Mouse (Mus musculus): ENCODE measurements around the gene Coro1b. TPM values are rescaled to one million over a fixed set of nuclear protein-coding genes. Genes with fewer than 3 reads are reported as not detected.

Coro1b gene
- total RNA-seq, 2 experiments from 2014 or later: 82.0 to 88.5 TPM

DNA sequence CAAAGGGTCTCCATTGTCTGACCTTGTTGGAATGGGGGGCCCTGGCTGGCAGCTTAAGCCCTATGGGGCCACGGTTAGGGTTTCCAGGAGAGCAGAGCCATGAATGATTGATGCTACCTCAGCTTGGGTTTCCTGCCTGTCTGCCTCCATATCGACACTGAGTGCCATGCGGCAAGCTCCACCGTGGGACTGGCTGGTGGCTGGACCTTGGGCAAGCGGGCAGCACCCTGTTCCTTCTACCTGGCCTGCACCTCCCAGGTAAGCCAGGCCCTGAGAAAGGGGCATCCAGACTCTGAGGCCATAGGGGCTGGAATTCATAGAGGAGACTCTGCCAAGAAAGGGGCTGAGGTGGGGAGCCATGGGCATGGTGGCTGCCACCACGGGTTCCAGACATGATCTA is 8.3 kb upstream of the Coro1b start:
- DNase-seq (ENCODE audit: low spot score in 2 of 2): no peak

DNA sequence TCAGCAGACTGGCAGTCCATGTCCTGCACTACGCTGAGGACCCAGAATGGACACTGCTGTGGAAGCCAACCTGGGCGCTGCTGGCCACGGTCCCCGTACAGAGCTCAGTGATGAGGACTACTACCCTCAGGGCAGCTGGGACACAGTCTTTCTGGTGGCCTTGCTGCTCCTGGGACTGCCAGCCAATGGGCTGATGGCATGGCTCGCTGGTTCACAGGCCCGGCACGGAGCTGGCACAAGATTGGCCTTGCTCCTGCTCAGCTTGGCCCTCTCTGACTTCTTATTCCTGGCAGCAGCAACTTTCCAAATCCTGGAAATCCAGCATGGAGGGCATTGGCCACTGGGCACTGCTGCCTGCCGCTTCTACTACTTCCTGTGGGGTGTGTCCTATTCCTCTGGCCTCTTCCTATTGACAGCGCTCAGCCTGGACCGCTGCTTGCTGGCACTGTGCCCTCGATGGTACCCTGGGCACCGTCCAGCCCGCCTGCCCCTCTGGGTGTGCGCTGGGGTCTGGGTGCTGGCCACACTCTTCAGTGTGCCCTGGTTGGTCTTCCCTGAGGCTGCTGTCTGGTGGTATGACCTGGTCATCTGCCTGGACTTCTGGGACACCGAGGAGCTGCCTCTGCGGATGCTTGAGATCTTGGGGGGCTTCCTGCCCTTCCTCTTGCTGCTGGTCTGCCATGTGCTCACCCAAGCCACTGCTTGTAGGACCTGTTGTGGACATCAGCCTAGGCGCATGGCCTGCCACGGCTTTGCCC is 5.8 kb upstream of the Coro1b start:
- DNase-seq (ENCODE audit: low spot score in 2 of 2): no peak

DNA sequence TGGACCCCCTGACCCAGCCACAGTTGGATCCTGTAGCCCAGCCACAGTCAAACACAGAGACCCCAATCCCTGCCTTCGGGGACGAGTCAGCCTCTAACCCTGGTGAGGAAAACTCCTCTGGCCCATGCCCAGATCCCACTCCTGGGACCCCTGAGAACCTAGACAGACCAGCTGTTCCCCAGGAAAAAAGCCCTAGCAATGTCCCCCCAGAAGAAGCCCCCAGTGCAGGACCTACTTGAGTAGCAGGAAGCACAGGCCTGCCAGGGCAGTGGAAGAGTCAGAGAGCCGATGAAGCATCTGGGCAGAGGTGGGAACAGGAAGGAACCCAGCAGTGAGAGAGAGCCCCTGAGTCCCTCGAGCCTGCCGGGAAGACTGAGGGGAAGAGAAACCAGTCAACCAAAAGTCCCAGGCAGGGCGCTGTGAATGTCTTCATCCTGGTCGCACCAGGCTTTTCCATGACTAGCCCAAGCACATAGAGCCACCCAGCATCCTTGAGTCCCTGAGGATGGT is 4.6 kb upstream of the Coro1b start, which contains the start of gene Cabp4:
Gene Cabp4, minus strand, starts transcription at position 275 of the 510 bp plus-strand sequence.
- DNase-seq (ENCODE audit: low spot score in 2 of 2): no peak

DNA sequence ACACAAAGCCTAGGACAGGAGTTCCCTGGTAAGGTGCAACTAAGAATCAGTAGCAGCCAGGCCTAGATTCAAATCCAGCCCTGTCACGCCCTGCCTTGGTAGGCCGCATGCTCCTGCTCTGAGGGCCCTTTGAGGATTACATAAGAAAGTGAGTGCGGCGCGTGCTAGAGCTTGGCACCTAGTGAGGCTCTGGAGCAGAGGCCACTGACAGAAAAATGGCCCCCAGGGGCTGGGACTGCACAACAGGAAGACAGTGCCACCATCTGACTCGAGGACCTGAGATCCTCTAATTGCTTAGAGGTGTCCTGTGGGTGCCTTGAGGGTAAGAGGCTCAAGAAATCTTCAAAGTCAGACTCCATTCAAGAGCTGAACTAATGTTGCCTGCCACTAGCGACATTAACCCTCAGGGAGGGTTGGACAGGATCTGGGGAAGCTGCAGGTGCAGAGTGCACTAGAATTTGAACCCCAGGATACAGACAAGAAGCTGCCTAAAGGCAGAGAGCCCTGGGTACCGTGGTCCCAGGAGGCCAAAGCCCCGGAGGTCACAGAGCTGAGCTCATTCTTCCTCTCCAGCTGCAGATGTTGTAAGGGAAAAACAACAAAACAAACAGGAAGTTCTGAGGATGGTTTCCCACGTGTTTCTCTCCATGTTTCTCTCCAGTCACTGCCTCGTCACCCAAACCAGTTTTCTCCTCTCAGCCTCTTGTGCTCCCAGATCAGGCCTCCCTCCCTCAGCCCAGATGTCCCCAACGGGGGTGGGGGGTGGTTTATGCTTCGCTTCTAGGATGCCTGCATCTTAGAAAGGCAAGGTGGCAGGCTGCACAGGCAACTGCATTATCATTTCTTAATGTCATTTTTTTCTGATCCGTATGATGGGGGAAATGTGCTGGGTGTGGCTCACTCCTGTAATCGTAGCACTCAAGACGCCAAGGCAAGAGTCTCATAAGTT is 3.6 kb upstream of the Coro1b start:
- DNase-seq (ENCODE audit: low spot score in 2 of 2): no peak

DNA sequence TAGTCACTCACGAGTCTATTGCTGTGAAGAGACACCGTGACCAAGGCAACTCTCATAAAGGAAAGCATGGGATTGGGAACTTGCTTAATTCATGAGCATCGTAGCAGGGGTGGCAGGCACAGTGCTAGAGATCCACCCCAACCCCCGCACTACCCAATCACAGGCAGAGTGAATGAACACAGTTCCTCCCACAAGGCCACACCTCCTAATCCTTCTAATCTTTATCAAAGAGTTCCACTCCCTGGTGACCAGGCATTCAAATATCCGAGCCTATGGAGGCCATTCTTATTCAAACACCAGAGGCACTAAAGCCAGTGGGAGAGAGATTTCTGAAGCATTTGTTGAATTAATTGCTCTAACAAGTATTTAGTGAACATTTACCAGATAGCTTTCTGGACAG is 2.5 kb upstream of the Coro1b start:
- no peak for DNase-seq (ENCODE audit: low spot score in 2 of 2)

DNA sequence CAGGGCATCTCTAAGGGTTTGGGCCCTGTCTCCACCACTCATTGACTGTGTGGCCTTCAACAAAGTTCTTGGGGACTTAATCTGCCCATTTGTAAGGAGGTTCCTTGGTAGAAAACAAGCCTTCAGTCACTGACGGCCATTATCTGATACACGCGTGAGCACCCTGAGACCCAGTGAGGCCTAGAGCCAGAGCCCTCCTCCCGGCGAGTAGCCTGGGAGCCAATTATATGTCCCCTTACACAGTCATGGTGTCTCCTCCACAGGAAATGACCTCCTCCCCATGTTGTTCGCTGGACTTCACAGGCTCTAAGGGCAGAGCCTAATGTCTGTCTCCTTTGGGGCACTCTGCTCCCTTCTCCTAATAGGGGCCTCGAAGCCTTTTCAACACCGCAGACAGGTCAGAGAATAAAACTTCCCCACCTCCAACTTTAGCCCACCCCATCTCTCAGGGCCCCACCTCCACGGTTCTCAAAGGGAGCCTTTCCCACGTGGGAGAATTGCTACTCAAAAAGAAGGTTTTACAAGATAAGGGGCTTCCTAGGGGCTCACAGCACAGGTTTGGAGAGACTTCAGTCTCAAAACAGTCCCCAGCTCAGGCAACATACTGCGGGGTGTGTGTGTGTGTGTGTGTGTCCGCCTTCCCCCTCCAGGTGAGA is 1.9 kb upstream of the Coro1b start:
- no peak for DNase-seq (ENCODE audit: low spot score in 2 of 2)

DNA sequence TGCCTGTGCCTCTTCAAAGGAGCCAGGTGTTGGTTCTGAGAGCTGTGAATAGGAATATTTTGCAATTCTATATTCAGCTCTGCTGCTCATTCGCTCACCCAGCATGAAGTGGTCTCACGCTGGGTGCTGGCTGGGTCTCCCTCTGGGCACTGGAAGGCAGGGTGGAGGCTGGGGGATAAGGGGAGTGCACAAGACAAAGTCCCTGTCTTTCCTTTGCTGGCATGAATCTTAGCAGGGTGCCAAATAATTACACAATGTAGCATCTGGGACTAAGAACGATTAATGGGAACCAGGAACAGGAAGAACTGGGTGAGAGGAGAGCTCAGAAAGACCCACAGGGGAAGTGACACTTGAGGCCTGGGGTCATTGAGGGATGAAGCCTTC is 1.4 kb upstream of the Coro1b start:
- DNase-seq (ENCODE audit: low spot score in 2 of 2): no peak

DNA sequence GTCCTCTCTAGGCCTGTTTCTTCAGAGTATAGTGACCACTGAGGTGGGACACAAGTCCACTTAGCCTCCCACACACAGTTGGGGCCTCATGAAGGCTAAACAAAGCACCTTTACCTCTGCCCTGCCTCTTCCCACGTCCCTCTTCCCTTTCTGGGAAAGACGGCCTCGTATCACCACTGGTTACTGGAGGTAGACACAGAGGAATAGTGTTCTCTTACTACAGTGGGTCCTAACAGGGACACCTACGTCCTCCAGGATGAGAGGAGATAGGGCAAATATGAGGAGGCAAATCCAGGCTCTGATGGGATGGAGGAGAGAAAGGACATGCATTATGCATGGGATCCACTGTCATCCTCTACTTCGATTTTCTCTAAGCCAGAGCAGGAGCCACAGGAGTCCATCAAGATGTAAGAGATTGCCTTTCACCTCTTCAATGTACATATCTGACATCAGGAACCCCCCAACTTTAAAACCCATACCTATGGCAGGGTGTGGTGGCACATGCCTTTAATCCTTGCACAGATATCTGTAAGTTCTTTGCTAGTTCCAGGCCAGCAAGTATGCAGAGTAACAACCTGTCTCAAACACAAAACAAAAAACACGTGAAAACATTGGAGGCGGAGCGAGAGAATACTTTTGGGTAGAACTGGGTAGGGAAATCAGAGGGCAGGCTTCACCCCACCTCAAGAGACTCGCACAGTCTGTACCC is 483 bp upstream of the Coro1b start:
- no peak for DNase-seq (ENCODE audit: low spot score in 2 of 2)

DNA sequence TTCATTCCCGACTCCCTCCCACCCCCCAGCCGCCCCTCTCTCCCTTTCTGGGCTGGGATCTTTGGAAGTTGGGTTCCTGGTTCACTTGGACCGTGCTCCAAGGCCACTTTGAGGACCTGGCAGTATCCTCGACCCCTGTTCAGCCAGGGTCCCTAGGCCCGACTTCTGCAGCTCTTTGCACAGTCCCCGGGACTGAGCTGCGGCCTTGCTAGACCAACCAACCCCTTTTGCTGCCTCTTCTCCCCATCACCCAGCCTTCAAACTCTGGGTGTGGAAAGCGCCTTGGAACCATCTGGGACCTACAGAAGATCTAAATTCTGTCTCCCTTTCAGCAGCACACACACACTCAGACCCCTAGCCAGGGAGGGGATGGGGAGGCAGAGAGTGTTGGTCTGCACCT is 400 bp downstream of the Coro1b start:
- DNase-seq (ENCODE audit: low spot score in 2 of 2): no peak

DNA sequence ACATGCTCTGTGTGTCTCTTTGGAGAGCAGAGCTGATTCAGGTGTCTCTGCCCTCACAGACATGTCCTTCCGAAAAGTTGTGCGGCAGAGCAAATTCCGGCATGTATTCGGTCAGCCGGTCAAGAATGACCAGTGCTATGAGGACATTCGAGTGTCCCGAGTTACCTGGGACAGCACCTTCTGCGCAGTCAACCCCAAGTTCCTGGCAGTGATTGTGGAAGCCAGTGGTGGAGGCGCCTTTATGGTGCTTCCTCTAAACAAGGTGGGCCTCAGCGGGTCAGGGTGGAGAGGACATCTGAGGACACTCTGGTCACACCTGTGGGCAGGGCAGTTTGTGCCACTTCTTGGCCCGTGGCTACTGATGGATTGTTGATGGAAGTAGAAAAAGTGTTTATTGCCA is 864 bp downstream of the Coro1b start:
- no peak for DNase-seq (ENCODE audit: low spot score in 2 of 2)

DNA sequence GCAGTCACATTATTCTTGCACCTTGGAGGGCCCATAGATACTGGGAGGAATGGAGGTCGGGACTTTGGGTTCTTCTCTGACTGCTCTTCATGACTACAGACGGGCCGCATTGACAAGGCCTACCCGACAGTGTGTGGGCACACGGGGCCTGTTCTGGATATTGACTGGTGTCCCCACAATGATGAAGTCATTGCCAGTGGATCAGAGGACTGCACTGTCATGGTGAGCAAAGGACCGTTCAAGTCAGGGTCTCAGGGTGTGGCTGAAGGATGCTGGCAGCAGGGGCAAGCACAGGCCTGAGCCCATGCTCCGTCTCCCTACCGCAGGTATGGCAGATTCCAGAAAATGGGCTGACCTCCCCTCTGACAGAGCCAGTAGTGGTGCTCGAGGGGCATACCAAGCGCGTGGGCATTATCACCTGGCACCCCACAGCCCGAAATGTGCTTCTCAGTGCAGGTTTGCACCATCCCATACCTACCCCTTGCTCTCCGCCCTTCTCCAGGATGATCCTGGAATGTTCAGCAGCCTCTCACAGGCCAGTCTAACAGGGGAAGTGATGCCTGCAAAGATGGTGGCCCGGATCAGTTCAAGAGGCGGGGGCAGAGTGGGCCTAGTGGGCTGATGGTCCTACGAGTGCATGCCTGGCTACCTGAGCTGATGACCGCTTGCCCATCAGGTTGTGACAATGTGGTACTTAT is 1.5 kb downstream of the Coro1b start:
- DNase-seq (ENCODE audit: low spot score in 2 of 2): no peak

DNA sequence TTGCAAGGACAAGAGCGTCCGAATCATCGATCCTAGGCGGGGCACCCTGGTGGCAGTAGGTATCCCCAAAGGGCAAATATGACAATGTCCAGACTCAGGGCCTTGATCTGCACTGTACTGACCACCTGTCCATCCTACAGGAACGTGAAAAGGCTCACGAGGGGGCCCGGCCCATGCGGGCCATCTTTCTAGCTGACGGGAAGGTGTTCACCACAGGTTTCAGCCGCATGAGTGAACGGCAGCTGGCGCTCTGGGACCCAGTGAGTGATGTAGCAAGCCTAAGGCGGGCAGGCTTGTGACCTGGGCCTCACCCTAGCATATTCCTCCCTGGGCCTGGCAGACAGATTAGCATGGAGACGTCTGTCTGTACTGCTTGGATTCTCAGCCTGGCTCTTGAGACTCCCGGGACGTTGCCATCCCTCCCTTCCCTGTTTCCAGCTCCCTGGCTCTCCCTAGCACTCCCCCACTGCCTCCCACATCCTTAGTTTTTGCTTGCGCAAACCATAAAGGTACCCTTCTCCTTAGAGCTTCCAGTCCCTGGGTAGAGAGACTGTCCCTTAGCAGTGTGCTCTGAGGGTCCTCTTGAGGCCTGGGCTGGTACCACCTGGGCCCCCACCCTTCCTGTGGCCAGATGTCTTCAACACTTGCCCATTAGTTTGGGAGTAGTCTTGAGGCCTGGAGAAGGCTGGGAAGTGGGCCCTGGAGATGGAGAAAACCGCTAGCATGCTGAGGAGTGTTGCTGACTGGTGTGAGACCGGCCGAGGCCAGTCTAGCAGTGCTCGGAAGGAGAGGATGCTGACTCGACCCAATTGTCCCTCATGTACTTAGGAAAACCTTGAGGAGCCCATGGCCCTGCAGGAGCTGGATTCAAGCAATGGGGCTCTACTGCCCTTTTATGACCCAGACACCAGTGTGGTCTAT is 2.4 kb downstream of the Coro1b start:
- DNase-seq (ENCODE audit: low spot score in 2 of 2): no peak

DNA sequence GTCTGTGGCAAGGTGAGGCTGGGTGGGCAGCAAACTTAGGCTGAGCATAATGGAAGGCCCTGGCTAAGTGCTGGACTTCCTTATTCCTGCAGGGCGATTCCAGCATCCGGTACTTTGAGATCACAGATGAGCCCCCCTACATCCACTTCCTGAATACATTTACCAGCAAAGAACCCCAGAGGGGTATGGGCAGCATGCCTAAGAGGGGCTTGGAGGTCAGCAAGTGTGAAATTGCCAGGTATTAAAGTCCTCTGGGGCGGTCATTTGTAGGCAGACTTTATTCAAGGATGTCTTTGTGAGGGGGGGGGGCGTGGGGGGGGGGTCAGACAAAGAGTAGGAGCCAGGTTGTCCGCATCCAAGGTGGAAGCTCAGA is 3.1 kb downstream of the Coro1b start:
- DNase-seq (ENCODE audit: low spot score in 2 of 2): no peak

DNA sequence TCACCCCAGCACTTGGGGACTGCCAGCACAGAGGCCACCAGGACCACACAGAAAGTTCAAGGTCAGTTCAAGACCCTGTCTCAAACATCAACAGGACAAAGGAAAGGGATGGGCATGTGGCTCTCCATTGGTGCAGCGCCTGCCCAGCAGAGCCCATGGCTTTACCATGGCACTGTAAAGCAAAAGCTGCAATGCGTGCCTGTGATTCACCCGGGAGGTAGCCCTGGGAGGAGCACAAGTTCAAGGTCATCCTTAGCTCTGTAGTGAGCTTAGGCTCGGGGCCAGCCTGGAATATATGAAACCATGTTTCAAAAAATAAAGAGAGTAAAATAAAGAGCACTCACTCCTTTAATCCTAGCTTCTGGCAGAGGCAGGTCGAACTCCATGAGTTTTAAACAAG is 3.5 kb downstream of the Coro1b start:
- DNase-seq (ENCODE audit: low spot score in 2 of 2): no peak

DNA sequence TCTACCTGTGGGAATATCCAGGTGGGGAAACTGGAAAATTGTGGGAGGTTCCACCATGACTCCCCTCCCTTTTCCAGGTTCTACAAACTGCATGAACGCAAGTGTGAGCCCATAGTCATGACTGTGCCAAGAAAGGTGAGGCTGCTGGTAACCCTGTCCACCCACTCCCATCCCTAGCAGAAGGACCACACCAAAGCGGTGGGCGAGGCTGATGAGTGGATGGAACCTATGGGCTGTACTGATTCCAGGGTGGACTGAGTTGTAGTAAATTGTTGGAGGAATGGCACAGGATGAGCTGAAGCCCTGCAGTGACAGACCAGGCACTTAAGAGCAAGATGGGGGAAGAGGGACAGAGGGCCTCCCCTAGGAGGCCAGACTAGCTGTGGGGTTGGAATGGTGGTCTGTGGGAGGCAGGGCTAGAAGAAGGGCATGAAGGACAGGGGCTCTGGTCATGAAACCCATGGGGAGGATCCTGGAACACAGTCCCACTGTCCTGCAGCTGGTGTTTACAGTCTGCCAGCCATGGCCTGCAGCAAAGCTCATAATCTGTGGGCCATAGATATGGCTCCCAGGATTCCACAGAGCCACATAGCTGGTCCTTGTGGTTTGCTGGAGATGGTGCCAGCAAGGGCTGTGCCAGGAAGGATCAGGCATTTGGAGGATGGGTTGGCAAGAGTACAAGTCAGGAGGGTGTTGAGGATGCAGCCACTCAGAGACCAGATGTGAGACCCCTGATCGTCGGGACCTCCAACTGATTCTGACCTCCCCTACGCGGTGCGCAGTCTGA is 4.2 kb downstream of the Coro1b start:
- DNase-seq (ENCODE audit: low spot score in 2 of 2): no peak

DNA sequence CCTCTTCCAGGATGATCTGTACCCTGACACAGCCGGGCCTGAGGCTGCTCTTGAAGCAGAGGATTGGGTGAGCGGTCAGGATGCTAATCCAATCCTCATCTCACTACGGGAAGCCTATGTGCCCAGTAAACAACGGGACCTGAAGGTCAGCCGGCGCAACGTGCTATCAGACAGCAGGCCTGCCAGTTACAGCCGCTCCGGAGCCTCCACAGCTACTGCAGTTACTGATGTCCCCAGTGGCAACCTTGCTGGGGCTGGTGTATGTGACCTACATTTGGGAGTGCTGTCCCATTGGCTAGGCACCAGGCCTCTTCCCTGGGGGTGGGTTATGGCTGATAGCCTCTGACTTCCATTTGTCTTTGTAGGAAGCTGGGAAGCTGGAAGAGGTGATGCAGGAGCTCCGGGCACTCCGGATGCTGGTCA is 4.8 kb downstream of the Coro1b start, which contains the start of gene Ptprcap:
Gene Ptprcap, plus strand, starts transcription at position 373 of the 423 bp plus-strand sequence.
- DNase-seq (ENCODE audit: low spot score in 2 of 2): no peak

DNA sequence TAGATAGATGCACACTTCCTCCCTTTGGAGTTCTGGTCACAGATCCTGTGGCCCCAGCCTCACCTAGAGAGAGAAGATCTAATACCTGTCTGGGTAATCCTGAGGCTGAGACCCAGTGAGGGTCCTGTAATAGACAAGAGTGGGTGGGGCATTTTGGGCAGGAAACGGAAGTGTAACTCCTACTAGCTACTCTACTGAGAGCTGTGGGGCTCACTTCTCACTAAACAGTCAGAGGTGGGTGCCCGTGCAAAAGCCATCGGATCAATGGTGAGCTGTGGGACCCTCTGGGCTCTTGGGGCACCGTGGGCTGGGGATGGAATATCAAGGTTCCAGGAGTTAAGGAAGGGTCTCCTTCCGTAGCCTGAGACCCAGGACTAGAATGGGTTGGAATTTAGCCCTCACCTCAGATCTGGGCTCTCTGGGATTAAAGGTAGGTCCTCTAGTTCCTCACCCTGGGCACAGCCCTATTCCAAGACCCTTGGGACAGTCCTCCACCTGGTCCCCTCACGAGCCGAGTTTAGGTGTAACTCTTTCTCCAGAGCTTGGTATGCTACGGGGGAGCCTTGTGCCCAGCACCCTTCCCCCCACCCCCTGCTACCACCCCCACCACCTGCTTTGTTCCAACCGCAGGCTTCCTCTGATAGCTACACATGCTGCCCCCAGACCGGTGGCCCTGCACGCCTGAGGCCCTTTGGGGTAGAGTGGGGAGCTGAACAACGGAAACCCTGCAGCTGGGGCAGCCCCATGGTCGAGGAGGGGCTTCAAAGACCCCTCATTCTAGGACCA is 6.2 kb downstream of the Coro1b start:
- DNase-seq (ENCODE audit: low spot score in 2 of 2): no peak

Data from layer of hippocampus, postnatal 10 days (tissue).